Mouse (Mus musculus) cortical plate, adult 2 months (tissue): ENCODE measurements at regions not wholly inside any gene's neighbourhood (a gene's known extent, or its start where the extent isn't known, plus 50 kb on each side); places are given as distances from the start of the nearest gene placed in this dataset.

Experiments used
- H3K27ac ChIP-seq: fragments of 200-500 bp; 2 replicates; pipeline ENCODE4 v1.5.1; 2012; ENCODE audit warnings: low read length, control low read depth, inconsistent platforms; ENCODE audit not compliant: insufficient read depth
- H3K4me1 ChIP-seq: fragments of 200-500 bp; 2 replicates; pipeline ENCODE4 v1.6.1; 2011; ENCODE audit warnings: low read length; ENCODE audit not compliant: control insufficient read depth, insufficient read depth
- H3K4me3 ChIP-seq: fragments of 200-500 bp; 2 replicates; pipeline ENCODE4 v1.5.1; 2011; ENCODE audit warnings: mild to moderate bottlenecking, low read length, control low read depth; ENCODE audit not compliant: insufficient read depth
- CTCF ChIP-seq: fragments of 200-500 bp; IDR thresholded peaks from 2 replicates; pipeline ENCODE4 v1.5.1; 2011; ENCODE audit warnings: mild to moderate bottlenecking, control low read depth, low read length; ENCODE audit not compliant: insufficient read depth; ENCODE audit errors: extremely low read depth
- POLR2A ChIP-seq: fragments of 200-500 bp; IDR thresholded peaks from 2 replicates; pipeline ENCODE4 v1.6.1; 2011; ENCODE audit warnings: mild to moderate bottlenecking, low read length, control low read depth; ENCODE audit not compliant: insufficient read depth; ENCODE audit errors: extremely low read depth

- TF ChIP-seq CTCF (no peak), POLR2A (no peak)
- H3K27ac ChIP-seq = no peak overlapping the region
- no peak overlapping the region for H3K4me3 ChIP-seq
- no peaks in the 10 kb centered on the region; the same call in 1 of the 2 replicates for H3K4me1 ChIP-seq
Measured at GRCm38 (mm10) chr6:18639712-18640383, 125.2 kb upstream of the Cttnbp2 start.

GRCm38 (mm10) chr6:18648898-18649591, 134.4 kb upstream of the Cttnbp2 start:
- Histone ChIP-seq H3K27ac (0 out of 2 replicates have a peak overlapping the region, but pooled peaks have one; percentile 32), H3K4me3 (no peak overlapping the region), H3K4me1 (peaks cover 6% of the 10 kb centered on the region)
- TF ChIP-seq CTCF (no peak), POLR2A (no peak)

DNA sequence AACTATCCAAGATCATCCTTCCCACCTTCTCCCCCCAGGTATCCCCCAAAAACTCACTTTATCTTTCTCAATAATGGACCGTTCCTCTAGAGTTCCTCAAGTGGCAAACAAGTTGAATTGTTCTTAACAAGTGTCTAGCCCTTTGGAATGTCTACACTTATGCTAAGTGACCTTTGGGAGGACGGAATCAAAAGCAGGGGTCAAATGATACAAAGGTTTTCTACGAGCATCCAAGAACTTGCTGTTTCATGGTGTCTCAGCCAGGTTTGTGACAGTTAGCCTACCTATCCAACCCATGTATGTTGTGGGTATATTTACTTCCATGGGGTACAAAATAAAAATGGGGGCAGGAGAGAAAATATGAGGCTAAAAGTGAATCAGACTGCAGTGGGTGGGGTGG, 136.7 kb upstream of the Cttnbp2 start:
- H3K4me3 ChIP-seq = no peak overlapping the region
- H3K4me1 ChIP-seq = peaks cover 6% of the 10 kb centered on the region
- no peak overlapping the region for H3K27ac ChIP-seq
- TF ChIP-seq CTCF (no peak), POLR2A (no peak)

DNA sequence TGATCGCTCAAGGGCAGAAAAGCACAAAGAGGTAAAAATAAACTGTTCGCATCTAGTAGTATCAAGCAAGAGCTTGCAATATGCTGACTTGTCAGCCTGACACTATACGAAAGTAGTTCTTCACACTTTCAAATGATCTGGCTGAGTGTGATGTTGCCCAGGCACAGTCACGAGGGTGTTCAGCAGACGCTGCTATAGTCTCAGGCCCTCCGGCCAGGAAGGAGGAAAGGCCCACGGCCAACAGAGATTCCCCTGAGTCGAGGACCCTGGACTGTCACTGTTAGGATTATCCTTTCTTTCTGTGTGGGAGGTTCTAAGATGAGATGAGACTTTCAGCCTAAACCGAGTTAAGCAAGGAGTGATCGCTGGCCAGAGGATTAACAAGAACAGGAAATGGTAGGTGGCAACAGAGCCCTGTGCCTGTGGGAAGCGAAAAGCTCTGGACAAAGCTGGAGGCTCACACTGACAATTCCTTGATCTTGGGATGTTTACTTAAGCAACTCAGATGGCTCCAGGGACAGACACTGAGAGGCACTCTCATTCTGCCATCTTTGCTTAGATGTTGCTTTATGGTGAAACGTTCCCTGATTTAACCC, 137.5 kb upstream of the Cttnbp2 start:
- no peak for TF ChIP-seq CTCF
- no peak for TF ChIP-seq POLR2A
- no peak overlapping the region for H3K4me3 ChIP-seq
- peaks cover 8% of the 10 kb centered on the region for H3K4me1 ChIP-seq
- H3K27ac ChIP-seq = peak overlapping the region; percentile 74

DNA sequence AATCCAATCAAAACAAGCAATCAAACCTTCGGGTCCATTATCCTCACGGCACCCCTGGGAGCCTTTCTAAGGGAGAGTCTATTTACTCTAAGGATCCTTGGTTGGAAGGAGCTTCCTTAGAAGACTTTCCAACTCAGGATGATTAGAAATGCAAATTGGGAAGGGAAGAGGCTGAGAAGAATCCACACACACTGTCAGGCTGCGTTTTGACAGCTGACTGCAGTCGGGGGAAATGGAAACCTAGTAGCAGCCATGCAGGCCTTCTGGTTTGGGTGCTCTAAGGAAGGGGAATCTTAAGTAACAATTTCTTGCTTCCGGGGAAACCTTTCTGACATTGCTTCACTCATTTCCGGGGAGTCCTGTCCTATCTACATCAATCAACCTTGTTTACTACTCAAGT, 139.6 kb upstream of the Cttnbp2 start:
- TF ChIP-seq CTCF (no peak), POLR2A (no peak)
- H3K4me1 ChIP-seq = peaks cover 7% of the 10 kb centered on the region
- H3K4me3 ChIP-seq = no peak overlapping the region
- H3K27ac ChIP-seq = no peak overlapping the region

GRCm38 (mm10) chr6:18656202-18656601, 141.6 kb upstream of the Cttnbp2 start:
- peaks cover 5% of the 10 kb centered on the region; the same call in 1 of the 2 replicates for H3K4me1 ChIP-seq
- TF ChIP-seq CTCF (no peak), POLR2A (no peak)
- no peak overlapping the region for H3K27ac ChIP-seq
- H3K4me3 ChIP-seq = no peak overlapping the region

GRCm38 (mm10) chr6:18656772-18657401, 142.2 kb upstream of the Cttnbp2 start:
- Histone ChIP-seq H3K27ac (no peak overlapping the region), H3K4me3 (no peak overlapping the region), H3K4me1 (peaks cover 3% of the 10 kb centered on the region; the same call in 1 of the 2 replicates)
- TF ChIP-seq CTCF (no peak), POLR2A (no peak)

GRCm38 (mm10) chr6:18664687-18665086, 150.0 kb upstream of the Cttnbp2 start:
- Histone ChIP-seq H3K27ac (no peak overlapping the region), H3K4me1 (no peaks in the 10 kb centered on the region; the same call in 1 of the 2 replicates), H3K4me3 (no peak overlapping the region)
- TF ChIP-seq CTCF = no peak
- no peak for TF ChIP-seq POLR2A

DNA sequence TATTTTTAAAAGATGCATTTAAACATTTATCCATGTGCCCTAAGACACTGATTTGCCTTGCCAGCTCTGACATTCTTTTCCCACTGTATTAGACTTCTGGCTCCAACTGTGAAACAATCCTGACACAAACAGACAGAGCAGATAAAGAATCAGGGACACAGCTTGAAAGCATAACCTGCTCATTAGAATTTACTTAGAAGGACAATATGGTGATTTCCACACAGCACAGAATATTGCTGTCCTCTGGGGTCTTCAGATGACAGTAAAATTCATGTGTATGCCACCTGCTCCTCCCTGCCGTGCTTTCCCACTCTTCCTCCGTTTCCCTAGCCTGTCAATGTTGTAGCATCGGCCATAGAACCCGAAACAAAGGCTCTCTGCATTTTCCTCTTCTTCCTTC, 151.3 kb upstream of the Cttnbp2 start:
- Histone ChIP-seq H3K4me3 (no peak overlapping the region), H3K27ac (no peak overlapping the region), H3K4me1 (no peaks in the 10 kb centered on the region; the same call in 1 of the 2 replicates)
- TF ChIP-seq POLR2A (no peak), CTCF (no peak)
